Mouse (Mus musculus): Measurements from ENCODE around the gene Inhbe. TPM values are rescaled to one million over a fixed set of nuclear protein-coding genes. Genes with fewer than 3 reads are reported as not detected.
A peak's percentile ranks its signal among the peaks of the same experiment; 100 is the strongest.

Gene Inhbe
- total and polyA plus RNA-seq, 3 experiments = 0.01 to 0.11 TPM; not detected in 1

- no peak for DNase-seq (ENCODE audit: low spot score)
- ATAC-seq (ENCODE audit: extremely low read depth, insufficient number of reproducible peaks, low FRiP score, poor library complexity, severe bottlenecking) = no peak
These were observed 1.1 kb upstream of the Inhbe start for GRCm38 (mm10) chr10:127355336-127355735.

GRCm38 (mm10) chr10:127352766-127353165 lies 1.4 kb downstream of the Inhbe start:
- H3K27me3 ChIP-seq (ENCODE audit: insufficient read depth, low read length) = peaks cover 68% of the 10 kb centered on the region
- ATAC-seq (ENCODE audit: extremely low read depth, insufficient number of reproducible peaks, low FRiP score, poor library complexity, severe bottlenecking) = no peak
- DNase-seq (ENCODE audit: low spot score) = no peak
- no peak overlapping the region for H3K4me3 ChIP-seq (ENCODE audit: low read depth, low read length)
- peaks cover 17% of the 10 kb centered on the region for H3K4me1 ChIP-seq (ENCODE audit: insufficient read depth, low read depth, low read length)
- no peak for TF ChIP-seq CTCF (IDR thresholded peaks at IDR 0.05; ENCODE audit: low read depth, low read length)
- no peak for TF ChIP-seq GATA1 (IDR thresholded peaks at IDR 0.05; ENCODE audit: borderline replicate concordance, low read length)
- TF ChIP-seq GATA2 (IDR thresholded peaks at IDR 0.05; ENCODE audit: borderline replicate concordance, low read depth, low read length) = no peak
- H3K36me3 ChIP-seq (replicated peaks) = no peaks in the 10 kb centered on the region
- no peaks in the 10 kb centered on the region for H3K9me3 ChIP-seq (replicated peaks)

More at GRCm38 (mm10) chr10:127355336-127355735, 1.1 kb upstream of the Inhbe start:
- Histone ChIP-seq H3K4me3 (ENCODE audit: low read depth, low read length) (no peak overlapping the region), H3K36me3 (replicated peaks) (no peaks in the 10 kb centered on the region), H3K4me1 (ENCODE audit: insufficient read depth, low read depth, low read length) (peaks cover 12% of the 10 kb centered on the region), H3K27me3 (ENCODE audit: insufficient read depth, low read length) (peaks cover 76% of the 10 kb centered on the region), H3K9me3 (replicated peaks) (no peaks in the 10 kb centered on the region)
- TF ChIP-seq CTCF (IDR thresholded peaks at IDR 0.05; ENCODE audit: low read depth, low read length) (no peak), GATA2 (IDR thresholded peaks at IDR 0.05; ENCODE audit: borderline replicate concordance, low read depth, low read length) (no peak), TAL1 (conservative IDR thresholded peaks at IDR 0.05; ENCODE audit: low read depth, low read length) (no peak), POLR2AphosphoS5 (IDR thresholded peaks at IDR 0.05; ENCODE audit: insufficient replicate concordance, low read depth, low read length) (no peak), GATA1 (IDR thresholded peaks at IDR 0.05; ENCODE audit: borderline replicate concordance, low read length) (no peak)

DNA sequence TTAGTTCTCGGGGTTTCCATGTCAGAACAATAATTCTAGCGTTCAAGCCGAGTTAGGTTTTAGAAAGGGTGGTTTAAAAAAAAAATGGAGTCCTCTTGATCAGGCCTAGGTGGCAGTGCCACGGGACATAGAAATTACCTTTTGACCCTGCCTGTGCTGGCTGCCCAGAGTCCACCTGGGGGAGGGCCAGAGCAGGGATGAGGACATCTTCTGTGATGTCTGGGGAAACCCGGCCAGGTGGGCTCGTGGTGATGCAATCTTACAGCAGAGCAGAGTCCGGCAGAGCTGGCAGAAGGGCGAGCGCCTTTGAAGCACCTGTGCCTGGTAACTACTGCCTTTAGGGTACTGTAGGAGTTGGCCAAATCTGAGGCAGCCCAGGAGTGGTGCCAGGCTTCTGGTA lies 2.0 kb downstream of the Inhbe start:
- no peaks in the 10 kb centered on the region for H3K36me3 ChIP-seq (replicated peaks)
- peaks cover 17% of the 10 kb centered on the region for H3K4me1 ChIP-seq (ENCODE audit: insufficient read depth, low read depth, low read length)
- TF ChIP-seq GATA1 (IDR thresholded peaks at IDR 0.05; ENCODE audit: borderline replicate concordance, low read length) (no peak), TAL1 (conservative IDR thresholded peaks at IDR 0.05; ENCODE audit: low read depth, low read length) (no peak), CTCF (IDR thresholded peaks at IDR 0.05; ENCODE audit: low read depth, low read length) (no peak), GATA2 (IDR thresholded peaks at IDR 0.05; ENCODE audit: borderline replicate concordance, low read depth, low read length) (no peak), POLR2AphosphoS5 (IDR thresholded peaks at IDR 0.05; ENCODE audit: insufficient replicate concordance, low read depth, low read length) (no peak)
- DNase-seq (ENCODE audit: low spot score) = no peak
- peaks cover 62% of the 10 kb centered on the region for H3K27me3 ChIP-seq (ENCODE audit: insufficient read depth, low read length)
- no peak for ATAC-seq (ENCODE audit: extremely low read depth, insufficient number of reproducible peaks, low FRiP score, poor library complexity, severe bottlenecking)
- H3K9me3 ChIP-seq (replicated peaks) = no peaks in the 10 kb centered on the region
- H3K4me3 ChIP-seq (ENCODE audit: low read depth, low read length) = no peak overlapping the region

GRCm38 (mm10) chr10:127351719-127352118 lies 2.5 kb downstream of the Inhbe start:
- DNase-seq (ENCODE audit: low spot score) (no peak), ATAC-seq (ENCODE audit: extremely low read depth, insufficient number of reproducible peaks, low FRiP score, poor library complexity, severe bottlenecking) (no peak)
- Histone ChIP-seq H3K4me3 (ENCODE audit: low read depth, low read length) (no peak overlapping the region), H3K4me1 (ENCODE audit: insufficient read depth, low read depth, low read length) (peaks cover 17% of the 10 kb centered on the region), H3K27me3 (ENCODE audit: insufficient read depth, low read length) (peaks cover 58% of the 10 kb centered on the region), H3K36me3 (replicated peaks) (no peaks in the 10 kb centered on the region), H3K9me3 (replicated peaks) (no peaks in the 10 kb centered on the region)
- TF ChIP-seq POLR2AphosphoS5 (IDR thresholded peaks at IDR 0.05; ENCODE audit: insufficient replicate concordance, low read depth, low read length) = no peak
- no peak for TF ChIP-seq CTCF (IDR thresholded peaks at IDR 0.05; ENCODE audit: low read depth, low read length)
- TF ChIP-seq GATA1 (IDR thresholded peaks at IDR 0.05; ENCODE audit: borderline replicate concordance, low read length) = no peak
- TF ChIP-seq GATA2 (IDR thresholded peaks at IDR 0.05; ENCODE audit: borderline replicate concordance, low read depth, low read length) = no peak
- no peak for TF ChIP-seq TAL1 (conservative IDR thresholded peaks at IDR 0.05; ENCODE audit: low read depth, low read length)

DNA sequence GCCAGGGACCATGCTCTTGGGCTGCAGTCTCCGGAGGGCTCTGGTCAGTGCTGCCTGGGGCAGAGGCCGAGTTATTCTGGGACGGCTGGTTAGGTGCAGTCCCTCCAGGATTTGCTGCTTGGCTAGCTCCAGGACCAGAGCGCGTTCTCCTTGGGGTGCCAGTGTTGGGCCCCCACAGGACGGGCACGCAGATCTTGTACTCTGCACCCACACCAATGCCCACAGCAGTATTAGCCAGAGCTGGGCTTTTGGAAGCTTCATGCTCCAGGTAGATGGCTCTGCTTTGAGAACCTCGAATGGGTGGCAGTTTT lies 3.0 kb downstream of the Inhbe start:
- peaks cover 56% of the 10 kb centered on the region for H3K27me3 ChIP-seq (ENCODE audit: insufficient read depth, low read length)
- ATAC-seq (ENCODE audit: extremely low read depth, insufficient number of reproducible peaks, low FRiP score, poor library complexity, severe bottlenecking) (no peak), DNase-seq (ENCODE audit: low spot score) (no peak)
- no peaks in the 10 kb centered on the region for H3K36me3 ChIP-seq (replicated peaks)
- no peak overlapping the region for H3K4me3 ChIP-seq (ENCODE audit: low read depth, low read length)
- no peaks in the 10 kb centered on the region for H3K9me3 ChIP-seq (replicated peaks)
- H3K4me1 ChIP-seq (ENCODE audit: insufficient read depth, low read depth, low read length) = peaks cover 17% of the 10 kb centered on the region
- TF ChIP-seq POLR2AphosphoS5 (IDR thresholded peaks at IDR 0.05; ENCODE audit: insufficient replicate concordance, low read depth, low read length) (no peak), TAL1 (conservative IDR thresholded peaks at IDR 0.05; ENCODE audit: low read depth, low read length) (no peak), GATA2 (IDR thresholded peaks at IDR 0.05; ENCODE audit: borderline replicate concordance, low read depth, low read length) (no peak), GATA1 (IDR thresholded peaks at IDR 0.05; ENCODE audit: borderline replicate concordance, low read length) (no peak), CTCF (IDR thresholded peaks at IDR 0.05; ENCODE audit: low read depth, low read length) (no peak)

DNA sequence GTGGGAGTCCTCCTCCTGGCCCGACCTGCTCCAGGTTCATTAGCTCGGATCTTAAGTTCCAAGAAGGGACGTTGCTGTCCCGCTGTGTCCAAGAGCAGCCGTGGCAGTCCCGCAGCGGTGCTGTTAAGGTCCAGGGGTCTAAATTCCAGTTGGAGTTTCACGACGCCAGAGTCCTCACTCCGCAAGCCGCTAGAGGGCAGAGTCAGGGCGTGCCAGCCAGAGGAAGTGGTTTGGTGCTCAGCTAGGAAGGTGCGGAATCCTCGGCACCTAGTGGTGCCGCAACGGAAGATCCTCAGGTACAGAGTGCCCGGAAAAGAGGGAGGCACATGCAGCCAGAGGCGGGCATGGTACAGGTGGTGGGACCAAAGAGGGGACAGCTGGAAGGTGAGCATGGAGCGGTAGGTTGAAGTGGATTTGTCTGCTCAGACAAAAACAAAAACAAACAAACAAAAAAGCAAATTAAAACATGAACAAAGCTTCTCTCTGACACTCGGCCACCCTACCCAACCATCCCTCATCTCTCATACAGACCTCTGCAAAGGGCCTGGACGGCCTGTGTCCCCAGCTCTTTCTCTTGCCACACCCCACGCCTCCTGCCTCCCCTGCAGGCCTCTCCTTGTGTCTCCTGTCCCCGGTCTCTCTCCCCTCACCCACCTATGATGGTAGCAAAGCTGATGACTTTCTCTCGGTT lies 3.5 kb downstream of the Inhbe start:
- H3K4me1 ChIP-seq (ENCODE audit: insufficient read depth, low read depth, low read length) = peaks cover 17% of the 10 kb centered on the region
- H3K36me3 ChIP-seq (replicated peaks) = no peaks in the 10 kb centered on the region
- H3K4me3 ChIP-seq (ENCODE audit: low read depth, low read length) = peak overlapping the region; percentile 49; the same call in 1 of the 2 replicates
- ATAC-seq (ENCODE audit: extremely low read depth, insufficient number of reproducible peaks, low FRiP score, poor library complexity, severe bottlenecking) = peak; percentile 57
- peaks cover 51% of the 10 kb centered on the region for H3K27me3 ChIP-seq (ENCODE audit: insufficient read depth, low read length)
- H3K9me3 ChIP-seq (replicated peaks) = no peaks in the 10 kb centered on the region
- no peak for TF ChIP-seq POLR2AphosphoS5 (IDR thresholded peaks at IDR 0.05; ENCODE audit: insufficient replicate concordance, low read depth, low read length)
- no peak for TF ChIP-seq GATA1 (IDR thresholded peaks at IDR 0.05; ENCODE audit: borderline replicate concordance, low read length)
- TF ChIP-seq GATA2 (IDR thresholded peaks at IDR 0.05; ENCODE audit: borderline replicate concordance, low read depth, low read length) = no peak
- TF ChIP-seq CTCF (IDR thresholded peaks at IDR 0.05; ENCODE audit: low read depth, low read length) = peak; percentile 58
- TF ChIP-seq TAL1 (conservative IDR thresholded peaks at IDR 0.05; ENCODE audit: low read depth, low read length) = no peak
- DNase-seq (ENCODE audit: low spot score) = peak; percentile 64
